In genomic region chr1:172186401-172187289, GRCm38 (mm10) we compare ENCODE assay signal across 12 mouse cellular contexts. TPM values are rescaled to one million over a fixed set of nuclear protein-coding genes. Genes with fewer than 3 reads are reported as not detected.
A peak's percentile ranks its signal among the peaks of the same experiment; 100 is the strongest.
DNase-seq lines count a peak whose midpoint lies in the region; ATAC-seq and TF ChIP-seq lines count a peak whose summit lies in the region.
"Had no signal": no experiment of that assay in that cellular context is flagged by ENCODE, and none has a peak within 500 bp of the region (broad histone marks: within the 10 kb centered on the region; RNA-seq: fewer than 3 reads in every experiment).

No protein-coding gene starts in this region.

- no peak overlapping the region for H3K27ac ChIP-seq in forebrain, embryonic 13.5 days
- H3K27ac ChIP-seq in forebrain, embryonic 10.5 days = no peak overlapping the region
- no peak overlapping the region for H3K27ac ChIP-seq in midbrain, embryonic 11.5 days (ENCODE audit: low read depth, low read length)
- no peak overlapping the region for H3K27ac ChIP-seq in midbrain, embryonic 10.5 days (replicated peaks)
- no peak overlapping the region for H3K27ac ChIP-seq in limb, embryonic 12.5 days
- H3K27ac ChIP-seq in stomach, postnatal 0 days (replicated peaks) = no peak overlapping the region
- H3K27ac ChIP-seq: embryonic facial prominence, embryonic 12.5 days; kidney, embryonic 15.5 days; limb, embryonic 15.5 days; neural tube, embryonic 13.5 days had no signal

- peaks cover 82% of the 10 kb centered on the region for H3K36me3 ChIP-seq in forebrain, embryonic 13.5 days (ENCODE audit: poor library complexity, severe bottlenecking)
- peaks cover 95% of the 10 kb centered on the region for H3K36me3 ChIP-seq in forebrain, embryonic 10.5 days (replicated peaks)
- peaks cover 19% of the 10 kb centered on the region for H3K36me3 ChIP-seq in midbrain, embryonic 11.5 days (ENCODE audit: control insufficient read depth, insufficient read depth, low read length)
- H3K36me3 ChIP-seq in midbrain, embryonic 10.5 days = peaks cover 92% of the 10 kb centered on the region
- peaks cover 84% of the 10 kb centered on the region for H3K36me3 ChIP-seq in limb, embryonic 12.5 days
- peaks cover 28% of the 10 kb centered on the region for H3K36me3 ChIP-seq in stomach, postnatal 0 days (ENCODE audit: control insufficient read depth, insufficient read depth, low read length)

- 95% methylated on average over 10 of the region's 10 CpGs for WGBS in forebrain, embryonic 13.5 days
- WGBS in forebrain, embryonic 10.5 days = 96% methylated on average over 10 of the region's 10 CpGs
- WGBS in midbrain, embryonic 11.5 days = 93% methylated on average over 10 of the region's 10 CpGs
- 94% methylated on average over 10 of the region's 10 CpGs for WGBS in midbrain, embryonic 10.5 days
- 95% methylated on average over 10 of the region's 10 CpGs for WGBS in limb, embryonic 12.5 days
- WGBS in stomach, postnatal 0 days = 84% methylated on average over 10 of the region's 10 CpGs

- H3K9me3 ChIP-seq in forebrain, embryonic 13.5 days (replicated peaks) = no peaks in the 10 kb centered on the region
- no peaks in the 10 kb centered on the region for H3K9me3 ChIP-seq in forebrain, embryonic 10.5 days
- no peaks in the 10 kb centered on the region for H3K9me3 ChIP-seq in midbrain, embryonic 11.5 days (ENCODE audit: control insufficient read depth, low read length)
- H3K9me3 ChIP-seq in midbrain, embryonic 10.5 days (replicated peaks) = no peaks in the 10 kb centered on the region
- H3K9me3 ChIP-seq in limb, embryonic 12.5 days = no peaks in the 10 kb centered on the region
- H3K9me3 ChIP-seq in stomach, postnatal 0 days (ENCODE audit: control insufficient read depth, low read length) = no peaks in the 10 kb centered on the region
- H3K9me3 ChIP-seq: embryonic facial prominence, embryonic 12.5 days; kidney, embryonic 15.5 days; limb, embryonic 15.5 days; neural tube, embryonic 13.5 days had no signal

- ATAC-seq in forebrain, embryonic 13.5 days = 0 out of 2 replicates have a peak, but pooled peaks have one; percentile 41
- ATAC-seq in midbrain, embryonic 11.5 days (ENCODE audit: low FRiP score) = 0 out of 2 replicates have a peak, but pooled peaks have one; percentile 27
- ATAC-seq in limb, embryonic 12.5 days (ENCODE audit: insufficient number of reproducible peaks, insufficient read depth, low FRiP score, low TSS enrichment, low read depth) = peak; percentile 47; the same call in 1 of the 2 replicates
- no peak for ATAC-seq in stomach, postnatal 0 days (ENCODE audit: low FRiP score, low TSS enrichment)

- no peak overlapping the region for H3K4me2 ChIP-seq in forebrain, embryonic 13.5 days
- no peak overlapping the region for H3K4me2 ChIP-seq in midbrain, embryonic 11.5 days
- H3K4me2 ChIP-seq in limb, embryonic 12.5 days = no peak overlapping the region
- no peak overlapping the region for H3K4me2 ChIP-seq in stomach, postnatal 0 days (replicated peaks; ENCODE audit: low read depth)
- H3K4me2 ChIP-seq: embryonic facial prominence, embryonic 12.5 days; kidney, embryonic 15.5 days; limb, embryonic 15.5 days; neural tube, embryonic 13.5 days had no signal

- intact Hi-C loops in left cerebral cortex, postnatal 14 days (cut with DNase I) = no loop called here

- DNase-seq in forebrain, embryonic 10.5 days (ENCODE audit: extremely low spot score, low spot score) = no peak
- no peak for DNase-seq in midbrain, embryonic 11.5 days (ENCODE audit: low spot score, missing footprints)
- no peak for DNase-seq in midbrain, embryonic 10.5 days (ENCODE audit: low spot score)
- no peak for DNase-seq in stomach, postnatal 0 days (ENCODE audit: low spot score)
- DNase-seq in testis, postnatal 10 days (ENCODE audit: low spot score) = no peak
- no peak for DNase-seq in left cerebral cortex, postnatal 14 days (ENCODE audit: low spot score in 2 of 2)

- no peak overlapping the region for H3K9ac ChIP-seq in forebrain, embryonic 13.5 days
- no peak overlapping the region for H3K9ac ChIP-seq in midbrain, embryonic 11.5 days (ENCODE audit: low read length)
- H3K9ac ChIP-seq in limb, embryonic 12.5 days (replicated peaks) = no peak overlapping the region
- no peak overlapping the region for H3K9ac ChIP-seq in stomach, postnatal 0 days (ENCODE audit: low read length)
- H3K9ac ChIP-seq: embryonic facial prominence, embryonic 12.5 days; kidney, embryonic 15.5 days; limb, embryonic 15.5 days; neural tube, embryonic 13.5 days had no signal

- no peak for TF ChIP-seq EP300 in stomach, postnatal 0 days (optimal IDR thresholded peaks at IDR 0.05)

- TF ChIP-seq CTCF in stomach, postnatal 0 days (IDR thresholded peaks at IDR 0.05; ENCODE audit: low read depth) = peak; percentile 62

- no peak overlapping the region for H3K4me3 ChIP-seq in forebrain, embryonic 13.5 days
- H3K4me3 ChIP-seq in forebrain, embryonic 10.5 days = no peak overlapping the region
- H3K4me3 ChIP-seq in midbrain, embryonic 11.5 days (ENCODE audit: low read depth, low read length) = no peak overlapping the region
- no peak overlapping the region for H3K4me3 ChIP-seq in midbrain, embryonic 10.5 days
- H3K4me3 ChIP-seq in limb, embryonic 12.5 days (replicated peaks) = no peak overlapping the region
- H3K4me3 ChIP-seq in stomach, postnatal 0 days (ENCODE audit: low read depth, low read length) = no peak overlapping the region
- H3K4me3 ChIP-seq: embryonic facial prominence, embryonic 12.5 days; kidney, embryonic 15.5 days; limb, embryonic 15.5 days; neural tube, embryonic 13.5 days had no signal

- no peaks in the 10 kb centered on the region for H3K27me3 ChIP-seq in forebrain, embryonic 13.5 days
- H3K27me3 ChIP-seq in forebrain, embryonic 10.5 days (ENCODE audit: poor library complexity, severe bottlenecking) = no peaks in the 10 kb centered on the region
- no peaks in the 10 kb centered on the region for H3K27me3 ChIP-seq in midbrain, embryonic 11.5 days (ENCODE audit: control insufficient read depth, insufficient read depth, low read length)
- H3K27me3 ChIP-seq in midbrain, embryonic 10.5 days (ENCODE audit: low read depth, poor library complexity, severe bottlenecking) = no peaks in the 10 kb centered on the region
- no peaks in the 10 kb centered on the region for H3K27me3 ChIP-seq in limb, embryonic 12.5 days
- H3K27me3 ChIP-seq in stomach, postnatal 0 days (ENCODE audit: control insufficient read depth, insufficient read depth, low read length) = no peaks in the 10 kb centered on the region
- H3K27me3 ChIP-seq: embryonic facial prominence, embryonic 12.5 days; kidney, embryonic 15.5 days; limb, embryonic 15.5 days; neural tube, embryonic 13.5 days had no signal

- H3K4me1 ChIP-seq in forebrain, embryonic 13.5 days = no peaks in the 10 kb centered on the region
- H3K4me1 ChIP-seq in forebrain, embryonic 10.5 days = no peaks in the 10 kb centered on the region
- no peaks in the 10 kb centered on the region for H3K4me1 ChIP-seq in midbrain, embryonic 11.5 days (ENCODE audit: control insufficient read depth, insufficient read depth, low read length)
- H3K4me1 ChIP-seq in midbrain, embryonic 10.5 days = no peaks in the 10 kb centered on the region
- no peaks in the 10 kb centered on the region for H3K4me1 ChIP-seq in limb, embryonic 12.5 days (replicated peaks)
- no peaks in the 10 kb centered on the region for H3K4me1 ChIP-seq in stomach, postnatal 0 days (replicated peaks; ENCODE audit: control insufficient read depth, insufficient read depth)
- H3K4me1 ChIP-seq: embryonic facial prominence, embryonic 12.5 days; kidney, embryonic 15.5 days; limb, embryonic 15.5 days; neural tube, embryonic 13.5 days had no signal

RNA-seq across cellular contexts. Expression of gene Pea15a, which starts 20.0 kb away (rescaled TPM):
- 470 and 471 TPM in 2 replicates for polyA plus RNA-seq in forebrain, embryonic 13.5 days (2015; fragmentation: Nextera tagmentation; extraction: Ambion mirVana)
- 282 and 292 TPM in 2 replicates for polyA plus RNA-seq in forebrain, embryonic 10.5 days (2016; fragmentation: Nextera tagmentation; extraction: Ambion mirVana)
- polyA plus RNA-seq in midbrain, embryonic 11.5 days (2014; fragmentation: Nextera tagmentation; extraction: Ambion mirVana) = 332 and 337 TPM in 2 replicates
- polyA plus RNA-seq in midbrain, embryonic 10.5 days (2016; fragmentation: Nextera tagmentation; extraction: Ambion mirVana) = 340 and 410 TPM in 2 replicates
- polyA plus RNA-seq in limb, embryonic 12.5 days (2016; fragmentation: Nextera tagmentation; extraction: Ambion mirVana) = 69.5 and 76.5 TPM in 2 replicates
- polyA plus RNA-seq in stomach, postnatal 0 days (2015; fragmentation: Nextera tagmentation; extraction: Ambion mirVana) = 79.4 and 81.6 TPM in 2 replicates
- total RNA-seq in left cerebral cortex, postnatal 14 days (2021) = 100 to 1,000 TPM; 377 to 379 TPM

RNA-seq across cellular contexts. Expression of gene Casq1, which starts 33.0 kb away (rescaled TPM):
- polyA plus RNA-seq in forebrain, embryonic 13.5 days (2015; fragmentation: Nextera tagmentation; extraction: Ambion mirVana) = 4.5 TPM in 2 replicates
- 0.69 and 0.99 TPM in 2 replicates for polyA plus RNA-seq in forebrain, embryonic 10.5 days (2016; fragmentation: Nextera tagmentation; extraction: Ambion mirVana)
- polyA plus RNA-seq in midbrain, embryonic 11.5 days (2014; fragmentation: Nextera tagmentation; extraction: Ambion mirVana) = 1.4 and 2.1 TPM in 2 replicates
- 1.3 and 1.8 TPM in 2 replicates for polyA plus RNA-seq in midbrain, embryonic 10.5 days (2016; fragmentation: Nextera tagmentation; extraction: Ambion mirVana)
- polyA plus RNA-seq in limb, embryonic 12.5 days (2016; fragmentation: Nextera tagmentation; extraction: Ambion mirVana) = 2.9 and 4.1 TPM in 2 replicates
- 9.8 and 9.9 TPM in 2 replicates for polyA plus RNA-seq in stomach, postnatal 0 days (2015; fragmentation: Nextera tagmentation; extraction: Ambion mirVana)
- under 1 TPM in 1 of 2 experiments, not detected in 1; 0.55 TPM for total RNA-seq in left cerebral cortex, postnatal 14 days (2021)

RNA-seq across cellular contexts. Expression of gene Dcaf8, which starts 38.8 kb away (rescaled TPM):
- 112 and 125 TPM in 2 replicates for polyA plus RNA-seq in forebrain, embryonic 13.5 days (2015; fragmentation: Nextera tagmentation; extraction: Ambion mirVana)
- 132 and 138 TPM in 2 replicates for polyA plus RNA-seq in forebrain, embryonic 10.5 days (2016; fragmentation: Nextera tagmentation; extraction: Ambion mirVana)
- 93.9 and 100.0 TPM in 2 replicates for polyA plus RNA-seq in midbrain, embryonic 11.5 days (2014; fragmentation: Nextera tagmentation; extraction: Ambion mirVana)
- 124 and 138 TPM in 2 replicates for polyA plus RNA-seq in midbrain, embryonic 10.5 days (2016; fragmentation: Nextera tagmentation; extraction: Ambion mirVana)
- polyA plus RNA-seq in limb, embryonic 12.5 days (2016; fragmentation: Nextera tagmentation; extraction: Ambion mirVana) = 179 TPM in 2 replicates
- polyA plus RNA-seq in stomach, postnatal 0 days (2015; fragmentation: Nextera tagmentation; extraction: Ambion mirVana) = 57.0 and 59.8 TPM in 2 replicates
- 100 to 1,000 TPM; 101 to 109 TPM for total RNA-seq in left cerebral cortex, postnatal 14 days (2021)
